Mouse (Mus musculus) ZHBTc4 (cell line): ENCODE results near the gene Vmn2r31.
"Not testable (repeated sequence)": the region's sequence is repeated elsewhere in the genome, so short reads cannot be mapped to it uniquely, and the experiment has no call there.

Experiments used
- DNase-seq: peaks from one replicate; pipeline ENCODE4 v3.0.0-alpha.2; 2011; ENCODE audit warnings: low read depth, low spot score

Gene Vmn2r31

DNA sequence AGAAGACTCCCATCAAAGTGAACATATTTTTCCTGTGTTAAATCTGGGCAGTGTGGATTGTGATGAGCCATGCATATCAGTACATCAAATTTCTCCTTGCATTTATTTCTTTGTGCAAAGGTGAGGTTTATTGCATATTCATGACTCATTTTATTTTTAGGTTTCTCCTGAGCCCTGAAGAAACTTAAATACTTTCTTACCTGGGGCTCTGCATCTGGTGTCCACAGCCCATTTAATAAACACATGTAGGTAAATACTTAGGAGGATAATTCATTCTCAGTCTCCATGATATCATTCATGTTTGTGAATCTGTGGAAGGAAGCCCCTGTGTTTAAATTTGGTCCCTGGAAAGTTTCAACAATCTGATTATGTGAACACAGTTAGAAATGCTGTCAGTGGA lies at the start of gene Vmn2r31:
Gene Vmn2r31, minus strand, starts transcription at position 101 of the 400 bp plus-strand sequence.
- not testable (repeated sequence) for DNase-seq

DNA sequence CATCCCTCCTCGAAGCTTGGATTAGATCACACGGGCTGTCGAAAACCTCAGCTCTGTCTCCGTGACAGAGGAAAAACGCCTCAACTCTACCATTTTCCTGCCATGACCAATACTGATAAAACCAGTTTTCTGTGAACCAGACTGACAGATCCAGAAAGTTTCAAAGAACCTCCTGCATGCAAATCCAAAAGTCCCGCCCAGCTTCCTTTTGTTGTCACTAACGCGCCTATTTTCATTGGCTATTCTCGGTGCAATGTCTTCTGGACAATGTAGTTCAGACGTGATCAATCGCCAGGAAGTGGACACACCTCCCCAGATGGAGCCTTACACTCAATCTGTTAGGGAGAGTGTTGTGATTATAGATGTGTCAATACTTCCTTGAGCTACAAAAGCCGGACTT lies 25.1 kb downstream of the Vmn2r31 start, which contains the start of gene Gm45783:
Gene Gm45783, minus strand, starts transcription at position 143 of the 400 bp plus-strand sequence.
- not testable (repeated sequence) for DNase-seq

DNA sequence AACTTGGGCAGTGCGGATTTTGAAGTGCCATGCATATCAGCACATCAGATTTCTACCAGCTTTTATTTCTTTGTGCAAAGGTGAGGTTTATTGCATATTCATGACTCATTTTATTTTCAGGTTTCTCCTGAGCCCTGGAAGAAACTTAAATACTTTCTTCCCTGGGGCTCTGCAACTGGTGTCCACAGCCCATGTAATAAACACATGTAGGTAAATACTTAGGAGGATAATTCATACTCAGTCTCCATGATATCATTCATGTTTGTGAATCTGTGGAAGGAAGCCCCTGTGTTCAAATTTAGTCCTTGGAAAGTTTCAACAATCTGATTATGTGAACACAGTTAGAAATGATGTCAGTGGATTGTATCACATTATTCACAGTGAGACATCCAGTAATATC lies 62.0 kb downstream of the Vmn2r31 start, which contains the start of gene Vmn2r30:
Gene Vmn2r30, minus strand, starts transcription at position 101 of the 400 bp plus-strand sequence.
- DNase-seq = not testable (repeated sequence)
